Mouse (Mus musculus) forebrain, embryonic 13.5 days (tissue): Measurements from ENCODE around the gene 4930438A08Rik. TPM values are rescaled to one million over a fixed set of nuclear protein-coding genes. Genes with fewer than 3 reads are reported as not detected.

Source experiments
- ATAC-seq: fragments of 200-750 bp; cut with Nextera tagmentation; 2 replicates; pipeline ENCODE4 v1.8.0; 2017
- H3K27ac ChIP-seq: fragments of 300-500 bp; sonication (generic); 2 replicates; pipeline ENCODE4 v1.5.1; 2015; ENCODE audit warnings: inconsistent platforms, mild to moderate bottlenecking, moderate library complexity
- H3K27me3 ChIP-seq: fragments of 300-500 bp; sonication (generic); 2 replicates; pipeline ENCODE4 v1.6.1; 2015; ENCODE audit warnings: mild to moderate bottlenecking, inconsistent platforms
- H3K36me3 ChIP-seq: fragments of 300-500 bp; sonication (generic); 2 replicates; pipeline ENCODE4 v1.6.1; 2015; ENCODE audit warnings: mild to moderate bottlenecking, inconsistent platforms; ENCODE audit not compliant: poor library complexity, severe bottlenecking
- H3K4me1 ChIP-seq: fragments of 300-500 bp; sonication (generic); 2 replicates; pipeline ENCODE4 v1.6.1; 2015; ENCODE audit warnings: inconsistent platforms
- H3K4me2 ChIP-seq: fragments of 300-500 bp; sonication (generic); 2 replicates; pipeline ENCODE4 v1.6.1; 2015; ENCODE audit warnings: inconsistent platforms, mild to moderate bottlenecking, moderate library complexity
- H3K4me3 ChIP-seq: fragments of 300-500 bp; sonication (generic); 2 replicates; pipeline ENCODE4 v1.5.1; 2015; ENCODE audit warnings: mild to moderate bottlenecking, inconsistent platforms
- H3K9ac ChIP-seq: fragments of 300-500 bp; sonication (generic); 2 replicates; pipeline ENCODE4 v1.6.1; 2015; ENCODE audit warnings: mild to moderate bottlenecking, inconsistent platforms
- H3K9me3 ChIP-seq: fragments of 300-500 bp; sonication (generic); replicated peaks from 2 replicates; pipeline ENCODE4 v1.6.1; 2016; ENCODE audit warnings: inconsistent platforms
- WGBS: fragments of 180-500 bp; shearing (Covaris S2); methylation state at CpG from one replicate; pipeline ENCODE4 v1.1.7; 2015; 5-methylcytosine and 5-hydroxymethylcytosine counted together
- polyA plus RNA-seq: library from polyadenylated mRNA; unstranded; fragments of >200 nt; fragmentation: Nextera tagmentation; extraction: Ambion mirVana; gene quantifications from 2 replicates; pipeline ENCODE4 v1.2.1, GENCODE M21; 2015

4930438A08Rik gene
- polyA plus RNA-seq, 1 experiment from 2014 or later: not detected

DNA sequence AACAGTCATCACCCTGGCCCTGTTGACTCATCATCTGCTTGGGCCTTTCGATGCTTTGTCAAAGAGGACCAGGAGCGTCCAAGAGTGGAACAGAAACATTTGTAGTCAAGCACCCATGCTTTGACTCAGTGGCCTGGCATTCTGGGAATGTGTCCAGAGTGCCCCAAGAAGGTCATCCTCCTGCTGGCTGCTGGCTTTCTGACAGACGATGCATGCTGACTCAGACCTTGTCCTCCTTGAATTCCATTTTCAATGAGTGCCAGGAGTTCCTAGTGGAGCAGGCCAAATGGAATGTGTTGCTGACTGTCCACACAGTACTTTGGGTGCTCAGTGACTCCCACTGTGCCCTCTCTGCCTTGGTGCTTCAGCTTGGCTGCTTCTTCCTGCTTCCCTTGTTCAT lies 60.1 kb downstream of the 4930438A08Rik start:
- 87% methylated on average over 3 of the region's 3 CpGs for WGBS
- H3K36me3 ChIP-seq: peaks cover 59% of the 10 kb centered on the region
- ATAC-seq: no peak
- H3K27ac ChIP-seq: no peak overlapping the region
- no peak overlapping the region; the same call in 1 of the 2 replicates for H3K9ac ChIP-seq
- H3K27me3 ChIP-seq: no peaks in the 10 kb centered on the region
- H3K4me1 ChIP-seq: peaks cover 26% of the 10 kb centered on the region
- H3K4me3 ChIP-seq: no peak overlapping the region
- H3K4me2 ChIP-seq: no peak overlapping the region
- no peaks in the 10 kb centered on the region for H3K9me3 ChIP-seq

Other genes with a start within 250 kb of the 4930438A08Rik start
- 0.15 and 0.19 TPM in 2 replicates for gene Gm12248, start 181.7 kb upstream of the 4930438A08Rik start, polyA plus RNA-seq
- gene Cnot8, start 170.6 kb upstream of the 4930438A08Rik start, polyA plus RNA-seq: 124 and 129 TPM in 2 replicates
- gene Gemin5, start 106.3 kb upstream of the 4930438A08Rik start, polyA plus RNA-seq: 13.9 and 21.2 TPM in 2 replicates
- gene Mrpl22, start 103.1 kb upstream of the 4930438A08Rik start, polyA plus RNA-seq: 119 and 135 TPM in 2 replicates
- gene Igtp, start 75.2 kb upstream of the 4930438A08Rik start, polyA plus RNA-seq: 0.83 and 0.94 TPM in 2 replicates
- gene Irgm2, start 75.2 kb upstream of the 4930438A08Rik start, polyA plus RNA-seq: 0.29 and 0.49 TPM in 2 replicates
- 28.9 and 31.4 TPM in 2 replicates for gene Zfp692, start 32.3 kb downstream of the 4930438A08Rik start, polyA plus RNA-seq
- gene Zfp672, start 55.5 kb downstream of the 4930438A08Rik start, polyA plus RNA-seq: 38.1 and 40.5 TPM in 2 replicates
- gene Sh3bp5l, start 55.9 kb downstream of the 4930438A08Rik start, polyA plus RNA-seq: 43.9 and 48.0 TPM in 2 replicates
- 0.31 TPM in 1 of 2 replicates, not detected in the other for gene Lypd8, start 104.2 kb downstream of the 4930438A08Rik start, polyA plus RNA-seq
- gene 1810065E05Rik, start 146.3 kb downstream of the 4930438A08Rik start, polyA plus RNA-seq: not detected in 2 replicates
- not detected in 2 replicates for gene Gm12253, start 157.8 kb downstream of the 4930438A08Rik start, polyA plus RNA-seq
- not detected in 2 replicates for gene Lypd9, start 178.1 kb downstream of the 4930438A08Rik start, polyA plus RNA-seq
- gene Olfr30, start 187.5 kb downstream of the 4930438A08Rik start, polyA plus RNA-seq: not detected in 2 replicates
- gene Olfr332, start 217.8 kb downstream of the 4930438A08Rik start, polyA plus RNA-seq: not detected in 2 replicates
- not detected in 2 replicates for gene Olfr331, start 227.8 kb downstream of the 4930438A08Rik start, polyA plus RNA-seq